Mouse (Mus musculus) embryo, embryonic 11.5 days (tissue): ENCODE results near the gene Sh3d19.
A peak's percentile ranks its signal among the peaks of the same experiment; 100 is the strongest.

ENCODE experiments used
- DNase-seq: peaks from one replicate; pipeline ENCODE4 v3.0.0-alpha.2; 2012; ENCODE audit warnings: low read depth, low spot score

Sh3d19 gene

GRCm38 (mm10) chr3:85970742-85971598, at the start of gene Sh3d19:
Gene Sh3d19, plus strand, starts transcription at chr3:85971109.
- peak; percentile 46 for DNase-seq

GRCm38 (mm10) chr3:85922331-85922730, 48.6 kb upstream of the Sh3d19 start:
- no peak for DNase-seq

GRCm38 (mm10) chr3:85923343-85923742, 47.6 kb upstream of the Sh3d19 start:
- no peak for DNase-seq

- peak; percentile 61 for DNase-seq
Observed at GRCm38 (mm10) chr3:85923954-85924945, 46.7 kb upstream of the Sh3d19 start.

- DNase-seq = no peak
Observed at GRCm38 (mm10) chr3:85927296-85927695, 43.6 kb upstream of the Sh3d19 start.

- DNase-seq = no peak
Observed at GRCm38 (mm10) chr3:85928140-85928611, 42.7 kb upstream of the Sh3d19 start.

GRCm38 (mm10) chr3:85929711-85930110, 41.2 kb upstream of the Sh3d19 start:
- no peak for DNase-seq

- no peak for DNase-seq
Observed at GRCm38 (mm10) chr3:85930671-85931255, 40.1 kb upstream of the Sh3d19 start.

GRCm38 (mm10) chr3:85931859-85932258, 39.0 kb upstream of the Sh3d19 start:
- DNase-seq = no peak

- DNase-seq = no peak
Observed at GRCm38 (mm10) chr3:85933586-85933985, 37.3 kb upstream of the Sh3d19 start.

GRCm38 (mm10) chr3:85950914-85951313, 20.0 kb upstream of the Sh3d19 start:
- no peak for DNase-seq

- no peak for DNase-seq
Observed at GRCm38 (mm10) chr3:85952696-85953283, 18.1 kb upstream of the Sh3d19 start.

GRCm38 (mm10) chr3:85955269-85955668, 15.6 kb upstream of the Sh3d19 start:
- DNase-seq = no peak

- DNase-seq = no peak
Observed at GRCm38 (mm10) chr3:85955704-85956103, 15.2 kb upstream of the Sh3d19 start.

GRCm38 (mm10) chr3:85959669-85960068, 11.2 kb upstream of the Sh3d19 start:
- DNase-seq = no peak

- no peak for DNase-seq
Observed at GRCm38 (mm10) chr3:85961134-85961533, 9.8 kb upstream of the Sh3d19 start.

GRCm38 (mm10) chr3:85965479-85965878, 5.4 kb upstream of the Sh3d19 start:
- no peak for DNase-seq

GRCm38 (mm10) chr3:85969040-85969439, 1.9 kb upstream of the Sh3d19 start:
- DNase-seq = no peak

GRCm38 (mm10) chr3:85971599-85971975, 678 bp downstream of the Sh3d19 start:
- no peak for DNase-seq

GRCm38 (mm10) chr3:85973376-85974140, 2.6 kb downstream of the Sh3d19 start:
- DNase-seq = no peak

- no peak for DNase-seq
Observed at GRCm38 (mm10) chr3:85974451-85974850, 3.5 kb downstream of the Sh3d19 start.
